Mouse (Mus musculus) urinary bladder, postnatal 10 days (tissue): ENCODE data around the gene Iyd.

Experiments used
- DNase-seq: peaks from one replicate; pipeline ENCODE4 v3.0.0; 2022; ENCODE audit warnings: low spot score

The Iyd gene

GRCm38 (mm10) chr10:3549384-3549783 lies 9.3 kb downstream of the Iyd start:
- no peak for DNase-seq

DNA sequence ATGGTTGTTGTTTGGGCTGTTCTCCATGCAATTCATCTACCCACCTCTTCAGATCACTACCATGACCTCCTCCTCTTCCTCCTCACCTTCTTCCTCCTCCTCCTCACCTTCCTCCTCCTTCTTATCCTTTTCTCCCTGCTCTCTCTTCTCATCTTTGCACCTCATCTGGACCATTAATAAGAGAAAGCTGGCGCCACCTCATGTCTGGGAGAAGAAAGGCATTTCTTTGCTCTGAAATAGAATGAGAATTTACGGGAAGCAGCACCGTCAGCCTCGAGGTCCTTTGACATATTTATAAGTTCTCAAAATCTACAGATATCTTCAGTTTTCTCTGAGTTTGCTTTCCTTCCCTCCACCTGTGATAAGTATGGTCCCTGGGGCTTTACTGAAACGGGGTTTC lies 15.1 kb downstream of the Iyd start:
- DNase-seq = no peak

- no peak for DNase-seq
Measured at GRCm38 (mm10) chr10:3556538-3556937, 16.5 kb downstream of the Iyd start.

DNA sequence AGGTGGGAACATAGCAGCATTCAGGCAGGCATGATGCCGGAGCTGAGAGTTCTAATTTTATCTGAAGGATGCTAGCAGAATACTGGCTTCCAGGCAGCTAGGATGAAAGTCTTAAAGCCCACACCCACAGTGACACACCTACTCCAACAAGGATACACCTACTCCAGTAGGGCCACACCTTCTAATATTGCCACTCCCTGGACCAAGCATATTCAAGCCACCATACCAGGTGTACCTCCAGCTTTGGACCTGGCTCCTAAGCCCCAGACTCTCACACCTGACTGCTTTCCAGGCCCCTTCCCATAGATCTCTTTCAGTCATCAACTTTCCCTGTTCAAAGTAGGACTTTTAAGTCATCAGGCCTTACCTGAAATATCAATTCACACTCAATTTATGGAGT lies 19.1 kb downstream of the Iyd start:
- no peak for DNase-seq

- no peak for DNase-seq
Measured at GRCm38 (mm10) chr10:3562165-3562564, 22.1 kb downstream of the Iyd start.

GRCm38 (mm10) chr10:3565126-3565525 lies 25.1 kb downstream of the Iyd start:
- no peak for DNase-seq

DNA sequence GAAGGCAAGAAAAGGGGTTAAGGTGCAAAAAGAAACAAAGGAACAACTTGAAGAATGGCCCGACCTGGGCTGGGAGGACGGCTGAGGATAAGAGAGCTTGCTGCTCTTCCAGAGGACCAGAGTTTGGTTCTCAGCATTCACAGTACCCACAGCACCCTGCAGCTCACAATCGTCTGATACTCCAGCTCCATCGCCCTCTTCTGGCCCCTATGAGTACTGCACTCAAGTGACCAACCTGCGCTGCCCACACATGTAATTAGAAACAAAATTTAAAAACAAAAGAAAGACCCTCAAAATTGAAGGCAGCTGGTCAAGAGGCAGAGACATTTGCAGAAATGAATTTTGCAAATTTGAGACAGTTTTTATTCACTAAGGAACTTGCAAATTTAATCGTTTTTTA lies 27.8 kb downstream of the Iyd start:
- no peak for DNase-seq

DNA sequence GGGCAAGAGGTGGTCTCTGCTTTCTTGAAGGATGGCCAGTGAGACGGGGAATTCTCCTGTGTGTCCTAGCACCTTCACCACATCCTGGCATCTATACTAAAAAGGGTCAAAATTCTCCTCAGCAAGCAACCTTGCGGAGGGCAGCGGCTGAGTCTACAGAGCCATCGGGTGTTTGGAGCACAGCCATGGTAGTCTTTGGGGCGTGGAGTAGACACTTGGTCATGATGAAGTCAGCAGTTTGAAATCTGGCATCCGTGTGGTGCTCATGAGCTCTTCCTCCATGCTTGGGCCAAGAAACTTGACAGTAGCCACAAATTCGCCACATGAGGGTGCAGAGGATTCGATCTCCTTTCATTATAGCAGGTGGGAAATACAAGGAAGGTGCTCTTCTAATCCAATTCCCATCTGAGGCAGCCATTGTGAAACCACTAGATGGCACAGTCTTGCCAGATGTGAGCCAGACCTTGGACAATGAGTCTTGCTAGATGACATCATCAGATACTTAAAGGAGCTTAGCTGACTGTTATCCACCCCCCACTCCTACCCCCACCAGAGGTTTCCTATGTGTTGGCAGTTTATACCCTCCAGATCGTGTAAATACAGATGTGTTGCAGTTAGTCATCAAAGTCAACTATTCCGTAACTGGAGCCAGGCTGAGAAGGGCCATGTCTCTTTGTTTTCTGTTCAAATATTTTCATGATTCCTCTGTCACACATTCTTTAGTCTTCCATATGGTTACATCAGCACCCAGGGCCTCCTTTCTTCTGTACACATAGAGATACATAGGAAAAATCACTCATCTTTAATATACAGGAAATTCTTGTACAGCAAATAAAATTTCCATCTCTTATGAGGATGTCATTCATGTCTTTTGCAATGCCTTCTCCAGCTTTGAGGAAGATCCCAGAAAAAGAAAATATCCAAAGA lies 32.9 kb downstream of the Iyd start:
- no peak for DNase-seq

DNA sequence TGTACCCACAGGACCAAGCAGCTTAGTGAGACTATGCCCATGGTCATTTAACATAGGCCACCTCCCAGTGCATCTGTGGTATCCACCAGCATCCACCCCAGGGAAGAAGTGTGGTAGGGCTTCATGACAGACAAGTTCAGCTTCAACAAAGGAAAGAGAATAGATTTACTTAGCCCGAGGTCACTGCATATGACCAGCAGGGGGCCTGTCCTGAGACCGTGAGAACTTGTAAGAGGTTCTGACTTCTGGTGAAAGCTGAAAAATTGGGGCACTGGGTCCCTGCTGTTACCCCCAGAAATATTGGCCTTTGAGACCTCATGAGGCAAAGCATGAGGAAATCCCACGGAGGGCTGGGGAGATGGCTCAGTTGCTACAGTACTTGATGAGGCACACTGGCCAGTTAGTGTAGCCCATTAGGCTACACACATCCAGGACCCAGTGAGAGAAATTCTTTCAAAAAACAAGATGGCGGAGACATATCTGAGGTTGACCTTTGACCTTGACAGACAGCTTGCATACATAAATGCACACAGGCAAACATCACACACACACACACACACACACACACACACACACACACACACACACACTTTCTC lies 34.0 kb downstream of the Iyd start:
- DNase-seq = no peak

DNA sequence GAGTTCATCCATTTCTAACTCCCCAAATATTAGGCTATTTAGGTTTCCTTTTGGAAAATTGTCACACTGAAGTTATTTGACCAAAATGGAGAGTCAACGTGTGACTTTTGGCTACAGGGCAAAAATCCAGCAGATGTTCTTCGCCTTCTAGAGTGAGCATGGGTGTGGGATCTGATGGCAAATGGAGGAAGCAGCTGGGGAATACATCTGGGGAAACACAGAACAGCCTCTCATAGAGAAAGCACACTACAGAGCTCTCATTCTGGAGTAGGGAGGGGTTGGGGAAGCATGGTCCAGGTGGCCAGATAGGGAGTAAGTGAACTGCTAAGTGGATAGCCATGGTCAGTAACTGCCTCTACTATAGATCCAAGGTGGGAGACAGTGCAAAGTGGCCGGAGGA lies 50.6 kb downstream of the Iyd start:
- DNase-seq = no peak

GRCm38 (mm10) chr10:3591790-3592189 lies 51.8 kb downstream of the Iyd start:
- DNase-seq = no peak

DNA sequence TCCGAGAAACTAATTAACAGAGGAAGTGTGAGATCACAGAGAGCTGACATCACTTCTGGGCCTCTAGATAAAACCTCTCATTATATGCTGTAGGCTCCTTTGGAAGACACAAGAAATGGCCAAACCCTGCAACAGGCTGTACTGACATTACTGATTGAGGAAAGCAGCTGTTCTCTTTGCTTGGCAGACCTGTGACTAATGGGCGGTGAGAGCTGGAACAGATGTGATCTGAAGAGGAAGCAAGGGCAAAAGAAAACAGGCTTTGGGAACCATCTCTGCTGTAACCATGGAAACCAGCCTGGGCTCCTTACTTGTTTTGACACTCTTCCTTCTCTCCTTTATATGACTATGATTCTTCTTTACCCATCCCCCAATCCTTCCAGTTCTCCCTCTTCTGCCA lies 56.7 kb downstream of the Iyd start:
- no peak for DNase-seq

- no peak for DNase-seq
Measured at GRCm38 (mm10) chr10:3597760-3598159, 57.7 kb downstream of the Iyd start.
